Mouse (Mus musculus): ENCODE data around the gene Olfr339.
"Not testable (repeated sequence)": the region's sequence is repeated elsewhere in the genome, so short reads cannot be mapped to it uniquely, and the experiment has no call there.

Olfr339 gene

GRCm38 (mm10) chr2:36418647-36419046 lies at the start of gene Olfr339:
TSS of gene Olfr339 (plus strand) at chr2:36418947.
- no peak for DNase-seq (ENCODE audit: low spot score in 2 of 2)

- no peak for DNase-seq (ENCODE audit: low spot score in 2 of 2)
These were observed 45.5 kb upstream of the Olfr339 start, which contains the start of gene Olfr338 for GRCm38 (mm10) chr2:36373219-36373618. TSS of gene Olfr338 (plus strand) at chr2:36373519.

GRCm38 (mm10) chr2:36415174-36415573 lies 3.6 kb upstream of the Olfr339 start:
- not testable (repeated sequence) for DNase-seq (ENCODE audit: low spot score in 2 of 2)

- DNase-seq (ENCODE audit: low spot score in 2 of 2): not testable (repeated sequence)
These were observed 3.2 kb upstream of the Olfr339 start for GRCm38 (mm10) chr2:36415591-36415990.

GRCm38 (mm10) chr2:36452287-36452686 lies 33.5 kb downstream of the Olfr339 start, which contains the start of gene Olfr340:
TSS of gene Olfr340 (plus strand) at chr2:36452587.
- DNase-seq (ENCODE audit: low spot score in 2 of 2): no peak

- no peak for DNase-seq (ENCODE audit: low spot score in 2 of 2)
These were observed 54.9 kb downstream of the Olfr339 start for GRCm38 (mm10) chr2:36473634-36474033.

Measured in frontal cortex, postnatal 36 days (tissue).